In genomic region chr5:105698694-105699093, GRCm38 (mm10) we compare ENCODE assay signal across 8 mouse cellular contexts. TPM values are rescaled to one million over a fixed set of nuclear protein-coding genes. Genes with fewer than 3 reads are reported as not detected.
A peak's percentile ranks its signal among the peaks of the same experiment; 100 is the strongest.
DNase-seq lines count a peak whose midpoint lies in the region; ATAC-seq and TF ChIP-seq lines count a peak whose summit lies in the region.

No protein-coding gene starts in this region.

- no peaks in the 10 kb centered on the region for H3K36me3 ChIP-seq in heart, embryonic 10.5 days
- H3K36me3 ChIP-seq in heart, embryonic 11.5 days (ENCODE audit: control insufficient read depth, insufficient read depth, low read length), result no peaks in the 10 kb centered on the region; the same call in 1 of the 2 replicates
- no peaks in the 10 kb centered on the region for H3K36me3 ChIP-seq in midbrain, embryonic 16.5 days (ENCODE audit: control insufficient read depth, insufficient read depth, low read length)

- H3K27me3 ChIP-seq in heart, embryonic 10.5 days (ENCODE audit: insufficient read depth, poor library complexity, severe bottlenecking), result peaks cover 48% of the 10 kb centered on the region
- H3K27me3 ChIP-seq in heart, embryonic 11.5 days (ENCODE audit: control insufficient read depth, insufficient read depth, low read length), result peaks cover 23% of the 10 kb centered on the region
- H3K27me3 ChIP-seq in midbrain, embryonic 16.5 days (ENCODE audit: control insufficient read depth, insufficient read depth, low read depth, low read length), result no peaks in the 10 kb centered on the region

- H3K27ac ChIP-seq in heart, embryonic 10.5 days, result no peak overlapping the region
- H3K27ac ChIP-seq in bone marrow macrophage, adult 2 months (ENCODE audit: insufficient read depth, low read depth, low read length), result peak overlapping the region; percentile 83
- H3K27ac ChIP-seq in heart, embryonic 11.5 days (ENCODE audit: low read depth, low read length), result no peak overlapping the region
- no peak overlapping the region for H3K27ac ChIP-seq in midbrain, embryonic 16.5 days (ENCODE audit: low read length)

- H3K9ac ChIP-seq in heart, embryonic 11.5 days (ENCODE audit: low read depth, low read length), result no peak overlapping the region
- H3K9ac ChIP-seq in midbrain, embryonic 16.5 days (ENCODE audit: low read depth, low read length), result no peak overlapping the region

- H3K4me1 ChIP-seq in heart, embryonic 10.5 days, result peaks cover 16% of the 10 kb centered on the region
- peaks cover 53% of the 10 kb centered on the region for H3K4me1 ChIP-seq in bone marrow macrophage, adult 2 months (ENCODE audit: control insufficient read depth, insufficient read depth, low read length)
- 0 out of 2 replicates have a peak, but pooled peaks cover 2% of the 10 kb centered on the region for H3K4me1 ChIP-seq in heart, embryonic 11.5 days (ENCODE audit: control insufficient read depth, insufficient read depth, low read length)
- H3K4me1 ChIP-seq in midbrain, embryonic 16.5 days (ENCODE audit: control insufficient read depth, insufficient read depth, low read length), result peaks cover 27% of the 10 kb centered on the region

- TF ChIP-seq CTCF in bone marrow macrophage, adult 2 months (IDR thresholded peaks at IDR 0.05; ENCODE audit: low read depth, low read length), result no peak

- ATAC-seq in heart, embryonic 11.5 days (replicated peaks; ENCODE audit: insufficient number of reproducible peaks, low FRiP score, low TSS enrichment), result no peak
- ATAC-seq in midbrain, embryonic 16.5 days, result no peak

- peak; percentile 34 to 44 for DNase-seq in heart, adult 18-20 months
- DNase-seq in heart, embryonic 10.5 days (ENCODE audit: low spot score), result no peak
- peak; percentile 60 for DNase-seq in kidney, postnatal 10 days
- no peak for DNase-seq in frontal cortex, adult 2 months (ENCODE audit: extremely low spot score in 1 of 2, low spot score in 1 of 2)
- DNase-seq in c-Kit-positive CD71-positive TER-119-positive erythroid progenitor cells, embryonic 14.5 days (ENCODE audit: low spot score), result no peak

- no peak overlapping the region for H3K4me3 ChIP-seq in heart, embryonic 10.5 days
- H3K4me3 ChIP-seq in bone marrow macrophage, adult 2 months (ENCODE audit: insufficient read depth, low read length), result peak overlapping the region; percentile 74
- no peak overlapping the region for H3K4me3 ChIP-seq in heart, embryonic 11.5 days (ENCODE audit: low read depth, low read length)
- H3K4me3 ChIP-seq in midbrain, embryonic 16.5 days (ENCODE audit: low read depth, low read length), result no peak overlapping the region; the same call in 1 of the 2 replicates

- H3K9me3 ChIP-seq in heart, embryonic 10.5 days, result no peaks in the 10 kb centered on the region
- no peaks in the 10 kb centered on the region for H3K9me3 ChIP-seq in heart, embryonic 11.5 days (replicated peaks; ENCODE audit: control insufficient read depth, low read length)
- H3K9me3 ChIP-seq in midbrain, embryonic 16.5 days (replicated peaks; ENCODE audit: control insufficient read depth, low read length, poor library complexity, severe bottlenecking), result no peaks in the 10 kb centered on the region

- no peak for TF ChIP-seq POLR2A in bone marrow macrophage, adult 2 months (IDR thresholded peaks at IDR 0.05; ENCODE audit: borderline replicate concordance, low read depth, low read length)

- WGBS in heart, embryonic 10.5 days, result 21% methylated on average over 7 of the region's 7 CpGs
- 18% methylated on average over 7 of the region's 7 CpGs for WGBS in heart, embryonic 11.5 days (ENCODE audit: insufficient replicate concordance)
- 18% methylated on average over 7 of the region's 7 CpGs for WGBS in midbrain, embryonic 16.5 days

- H3K4me2 ChIP-seq in heart, embryonic 11.5 days, result peak overlapping the region; percentile 97
- H3K4me2 ChIP-seq in midbrain, embryonic 16.5 days (ENCODE audit: low read length), result peak overlapping the region; percentile 90

RNA-seq across cellular contexts. Expression of gene Lrrc8d, which starts 1.1 kb away (rescaled TPM):
- 1 to 10 TPM; 8.1 to 8.8 TPM for total RNA-seq in heart, adult 18-20 months (2021)
- polyA plus RNA-seq in heart, embryonic 10.5 days (2016; fragmentation: Nextera tagmentation; extraction: Ambion mirVana), result 7.6 and 10.8 TPM in 2 replicates
- 30.8 and 37.1 TPM in 2 replicates for polyA plus RNA-seq in bone marrow macrophage, adult 2 months (2012; ENCODE audit: insufficient read depth, insufficient read length, missing spikeins)
- 8.3 and 8.4 TPM in 2 replicates for polyA plus RNA-seq in heart, embryonic 11.5 days (2014; fragmentation: Nextera tagmentation; extraction: Ambion mirVana)
- polyA plus RNA-seq in midbrain, embryonic 16.5 days (2015; fragmentation: Nextera tagmentation; extraction: Ambion mirVana), result 33.9 and 35.9 TPM in 2 replicates
- polyA plus RNA-seq in frontal cortex, adult 2 months (2012; rRNA removed), result 15.0 and 16.0 TPM in 2 replicates

Comparison
In these comparisons a context has a peak if more than half of its experiments do, and no peak if none do; other contexts are left out.
1. DNase-seq: peak in heart, adult 18-20 months (2 of 2) and kidney, postnatal 10 days (single experiment); none in heart, embryonic 10.5 days (single experiment), frontal cortex, adult 2 months (0 of 2) and c-Kit-positive CD71-positive TER-119-positive erythroid progenitor cells, embryonic 14.5 days (single experiment).